Mouse (Mus musculus) E14TG2a.4 (cell line): ENCODE measurements around the gene Zdhhc20.

Source experiments
- H3K27me3 ChIP-seq: 2 replicates; pipeline ENCODE4 v1.6.1; 2014; ENCODE audit warnings: low read length, control low read depth; ENCODE audit not compliant: insufficient read depth
- H3K36me3 ChIP-seq: 2 replicates; pipeline ENCODE4 v1.6.1; 2014; ENCODE audit warnings: low read length, control low read depth; ENCODE audit not compliant: insufficient read depth
- H3K4me1 ChIP-seq: replicated peaks from 2 replicates; pipeline ENCODE4 v1.6.1; 2014; ENCODE audit warnings: low read depth, low read length, control low read depth
- H3K4me3 ChIP-seq: replicated peaks from 2 replicates; pipeline ENCODE4 v1.5.1; 2014; ENCODE audit warnings: mild to moderate bottlenecking, low read length
- H3K9me3 ChIP-seq: 2 replicates; pipeline ENCODE4 v1.6.1; 2014; ENCODE audit warnings: low read length, control low read depth
- CTCF ChIP-seq: conservative IDR thresholded peaks from 2 replicates; pipeline ENCODE4 v1.5.1; 2014; ENCODE audit warnings: low read length
- NANOG ChIP-seq: IDR thresholded peaks from 2 replicates; pipeline ENCODE4 v1.6.1; 2014; ENCODE audit warnings: borderline replicate concordance, low read length, mixed read lengths
- POU5F1 ChIP-seq: IDR thresholded peaks from 2 replicates; pipeline ENCODE4 v1.6.1; 2014; ENCODE audit warnings: low read length, borderline replicate concordance

The Zdhhc20 gene

GRCm38 (mm10) chr14:57797551-57797950 lies 92.5 kb downstream of the Zdhhc20 start:
- no peaks in the 10 kb centered on the region for H3K9me3 ChIP-seq
- H3K4me1 ChIP-seq, result peaks cover 33% of the 10 kb centered on the region
- H3K27me3 ChIP-seq, result no peaks in the 10 kb centered on the region
- TF ChIP-seq CTCF, result no peak
- TF ChIP-seq POU5F1, result no peak
- TF ChIP-seq NANOG, result no peak
- peak overlapping the region; percentile 91 for H3K4me3 ChIP-seq
- peaks cover 33% of the 10 kb centered on the region for H3K36me3 ChIP-seq

GRCm38 (mm10) chr14:57791171-57791570 lies 98.9 kb downstream of the Zdhhc20 start:
- no peak for TF ChIP-seq POU5F1
- no peak for TF ChIP-seq CTCF
- no peak for TF ChIP-seq NANOG
- no peaks in the 10 kb centered on the region for H3K9me3 ChIP-seq
- no peaks in the 10 kb centered on the region; the same call in 1 of the 2 replicates for H3K4me1 ChIP-seq
- no peaks in the 10 kb centered on the region for H3K27me3 ChIP-seq
- H3K36me3 ChIP-seq, result no peaks in the 10 kb centered on the region
- no peak overlapping the region for H3K4me3 ChIP-seq

- TF ChIP-seq POU5F1 (no peak), NANOG (no peak), CTCF (no peak)
Measured at GRCm38 (mm10) chr14:57789759-57790158, 100.3 kb downstream of the Zdhhc20 start.

GRCm38 (mm10) chr14:57789311-57789710 lies 100.8 kb downstream of the Zdhhc20 start:
- H3K36me3 ChIP-seq, result no peaks in the 10 kb centered on the region
- H3K4me3 ChIP-seq, result no peak overlapping the region
- TF ChIP-seq NANOG (no peak), POU5F1 (no peak), CTCF (no peak)
- H3K9me3 ChIP-seq, result no peaks in the 10 kb centered on the region
- H3K27me3 ChIP-seq, result no peaks in the 10 kb centered on the region
- no peaks in the 10 kb centered on the region; the same call in 1 of the 2 replicates for H3K4me1 ChIP-seq

More at GRCm38 (mm10) chr14:57789759-57790158, 100.3 kb downstream of the Zdhhc20 start:
- no peaks in the 10 kb centered on the region for H3K9me3 ChIP-seq
- no peaks in the 10 kb centered on the region for H3K36me3 ChIP-seq
- no peak overlapping the region for H3K4me3 ChIP-seq
- no peaks in the 10 kb centered on the region for H3K27me3 ChIP-seq
- H3K4me1 ChIP-seq, result no peaks in the 10 kb centered on the region; the same call in 1 of the 2 replicates

GRCm38 (mm10) chr14:57787406-57787805 lies 102.7 kb downstream of the Zdhhc20 start:
- no peaks in the 10 kb centered on the region for H3K36me3 ChIP-seq
- no peak overlapping the region for H3K4me3 ChIP-seq
- H3K27me3 ChIP-seq, result no peaks in the 10 kb centered on the region
- TF ChIP-seq NANOG (no peak), POU5F1 (no peak), CTCF (no peak)
- H3K4me1 ChIP-seq, result no peaks in the 10 kb centered on the region; the same call in 1 of the 2 replicates
- no peaks in the 10 kb centered on the region for H3K9me3 ChIP-seq
